Mouse (Mus musculus): Measurements from ENCODE around the gene Kiz. TPM values are rescaled to one million over a fixed set of nuclear protein-coding genes. Genes with fewer than 3 reads are reported as not detected.

Kiz gene
- total RNA-seq, 2 experiments from 2014 or later, result 13.8 to 19.3 TPM

Other genes starting within 250 kb of the Kiz start
- gene Xrn2, start 157.1 kb downstream of the Kiz start, total RNA-seq (2021), result 10 to 100 TPM; 40.1 to 42.6 TPM
- gene Nkx2-4, start 229.6 kb downstream of the Kiz start, total RNA-seq (2021), result not detected

All from left cerebral cortex, postnatal 25 days (tissue).